Mouse (Mus musculus) testis, adult 2 months (tissue): ENCODE data around the gene Ugt1a5.

ENCODE experiments used
- CTCF ChIP-seq: fragments of 200-500 bp; IDR thresholded peaks from 2 replicates; pipeline ENCODE4 v1.5.1; 2012; ENCODE audit warnings: low read depth, mild to moderate bottlenecking, inconsistent platforms, low read length, moderate library complexity; ENCODE audit not compliant: control insufficient read depth, insufficient read depth, insufficient replicate concordance
- POLR2A ChIP-seq: fragments of 200-500 bp; IDR thresholded peaks from 2 replicates; pipeline ENCODE4 v1.6.1; 2012; ENCODE audit warnings: low read depth, mild to moderate bottlenecking, inconsistent platforms, low read length, moderate library complexity; ENCODE audit not compliant: control insufficient read depth

- no peak for TF ChIP-seq POLR2A
- TF ChIP-seq CTCF: no peak
Observed at GRCm38 (mm10) chr1:88266123-88266522, 100.3 kb downstream of the Ugt1a5 start.
